Mouse (Mus musculus) myocyte (in vitro differentiated cells): Measurements from ENCODE around the gene Shroom1. TPM values are rescaled to one million over a fixed set of nuclear protein-coding genes. Genes with fewer than 3 reads are reported as not detected.

Experiments used
- H3K27me3 ChIP-seq: one replicate; pipeline ENCODE4 v1.6.1; 2011; ENCODE audit not compliant: control insufficient read depth, insufficient read depth, insufficient read length
- H3K36me3 ChIP-seq: one replicate; pipeline ENCODE4 v1.6.1; 2011; ENCODE audit not compliant: control insufficient read depth, insufficient read depth
- H3K4me2 ChIP-seq: one replicate; pipeline ENCODE4 v1.6.1; 2011; ENCODE audit warnings: low read depth, control low read depth
- H3K4me3 ChIP-seq: one replicate; pipeline ENCODE4 v1.5.1; 2011; ENCODE audit warnings: mild to moderate bottlenecking, control low read depth, moderate library complexity
- H3K79me2 ChIP-seq: one replicate; pipeline ENCODE4 v1.6.1; 2011; ENCODE audit not compliant: control insufficient read depth, insufficient read depth
- H3ac ChIP-seq: one replicate; pipeline ENCODE4 v1.6.1; 2011; ENCODE audit not compliant: control insufficient read depth, insufficient read length
- CEBPB ChIP-seq: IDR thresholded peaks from 2 replicates; pipeline ENCODE4 v1.6.1; 2011; ENCODE audit warnings: mild to moderate bottlenecking, moderate library complexity; ENCODE audit not compliant: poor library complexity, insufficient read depth, severe bottlenecking
- E2F4 ChIP-seq: IDR thresholded peaks from one replicate; pipeline ENCODE4 v1.6.1; 2011; ENCODE audit warnings: mild to moderate bottlenecking, control low read depth, moderate library complexity; ENCODE audit not compliant: insufficient read depth
- MAX ChIP-seq: IDR thresholded peaks from one replicate; pipeline ENCODE4 v1.6.1; 2011; ENCODE audit warnings: low read depth, mild to moderate bottlenecking, control low read depth
- MYOD1 ChIP-seq, 3 experiments: IDR thresholded peaks; one replicate each; pipeline ENCODE4 v1.6.1; 2011; ENCODE audit warnings: control low read depth in 2 of 3, low read depth in 2 of 3, mild to moderate bottlenecking in 2 of 3, moderate library complexity in 1 of 3; ENCODE audit not compliant: insufficient read length in 2 of 3, control insufficient read depth in 1 of 3
- MYOG ChIP-seq, 3 experiments: IDR thresholded peaks; one replicate each; pipeline ENCODE4 v1.6.1; 2011; ENCODE audit warnings: control low read depth in 2 of 3, low read depth in 2 of 3, mild to moderate bottlenecking in 2 of 3; ENCODE audit not compliant: insufficient read length in 2 of 3, control insufficient read depth in 1 of 3, insufficient read depth in 1 of 3
- POLR2A ChIP-seq: IDR thresholded peaks from one replicate; pipeline ENCODE4 v1.6.1; 2011; ENCODE audit warnings: low read depth, mild to moderate bottlenecking, control low read depth, moderate library complexity; ENCODE audit not compliant: insufficient read length
- POLR2AphosphoS2 ChIP-seq: IDR thresholded peaks from one replicate; pipeline ENCODE4 v1.6.1; 2011; ENCODE audit warnings: low read depth, control low read depth; ENCODE audit not compliant: insufficient read length
- REST ChIP-seq: IDR thresholded peaks from one replicate; pipeline ENCODE4 v1.6.1; 2011; ENCODE audit warnings: mild to moderate bottlenecking, control low read depth, moderate library complexity; ENCODE audit not compliant: insufficient read depth, insufficient read length
- SRF ChIP-seq: IDR thresholded peaks from one replicate; pipeline ENCODE4 v1.6.1; 2011; ENCODE audit warnings: low read depth; ENCODE audit not compliant: control insufficient read depth, insufficient read length
- TCF12 ChIP-seq: IDR thresholded peaks from one replicate; pipeline ENCODE4 v1.6.1; 2011; ENCODE audit warnings: mild to moderate bottlenecking, control low read depth; ENCODE audit not compliant: poor library complexity, insufficient read depth, severe bottlenecking
- TCF3 ChIP-seq: IDR thresholded peaks from one replicate; pipeline ENCODE4 v1.6.1; 2011; ENCODE audit warnings: low read depth, control low read depth; ENCODE audit not compliant: insufficient read length
- USF1 ChIP-seq: IDR thresholded peaks from one replicate; pipeline ENCODE4 v1.6.1; 2011; ENCODE audit warnings: low read depth, mild to moderate bottlenecking, control low read depth, moderate library complexity
- polyA plus RNA-seq: library from polyadenylated mRNA; unstranded; fragments of >200 nt; fragmentation: generic; extraction: Trizol; gene quantifications from one replicate; pipeline ENCODE4 v1.2.1, GENCODE M21; 2012; ENCODE audit warnings: missing spikeins

Shroom1 gene
- polyA plus RNA-seq, 1 experiment = 0.88 TPM

- Histone ChIP-seq H3K36me3 (no peaks in the 10 kb centered on the region), H3K4me3 (no peak overlapping the region), H3K27me3 (no peaks in the 10 kb centered on the region), H3K79me2 (no peaks in the 10 kb centered on the region), H3ac (no peak overlapping the region), H3K4me2 (no peak overlapping the region)
- TF ChIP-seq SRF = no peak
- TF ChIP-seq REST = no peak
- no peak for TF ChIP-seq TCF12
- no peak for TF ChIP-seq POLR2AphosphoS2
- TF ChIP-seq TCF3 = no peak
- TF ChIP-seq MYOD1 (IDR thresholded peaks at IDR 0.05; ENCODE audit: control insufficient read depth in 1 of 3, insufficient read length in 2 of 3, low read depth in 2 of 3) = no peak
- TF ChIP-seq USF1 = no peak
- no peak for TF ChIP-seq MAX
Measured at GRCm38 (mm10) chr11:53486351-53486750, 29.3 kb downstream of the Shroom1 start.

- TF ChIP-seq POLR2A = no peak
- no peak for TF ChIP-seq SRF
- TF ChIP-seq MAX = no peak
- no peak for TF ChIP-seq USF1
- no peak for TF ChIP-seq REST
- TF ChIP-seq MYOD1 (IDR thresholded peaks at IDR 0.05; ENCODE audit: control insufficient read depth in 1 of 3, insufficient read length in 2 of 3, low read depth in 2 of 3) = no peak
- TF ChIP-seq POLR2AphosphoS2 = no peak
- TF ChIP-seq CEBPB = no peak
- no peak overlapping the region for H3K4me3 ChIP-seq
- H3K79me2 ChIP-seq = no peaks in the 10 kb centered on the region
Measured at GRCm38 (mm10) chr11:53486822-53487594, 30.0 kb downstream of the Shroom1 start.

GRCm38 (mm10) chr11:53489007-53489406 lies 32.0 kb downstream of the Shroom1 start:
- Histone ChIP-seq H3K27me3 (no peaks in the 10 kb centered on the region), H3K4me3 (no peak overlapping the region), H3K4me2 (no peak overlapping the region), H3K36me3 (no peaks in the 10 kb centered on the region), H3K79me2 (no peaks in the 10 kb centered on the region), H3ac (no peak overlapping the region)
- TF ChIP-seq E2F4 = no peak
- TF ChIP-seq MYOG (IDR thresholded peaks at IDR 0.05; ENCODE audit: control insufficient read depth in 1 of 3, insufficient read depth in 1 of 3, insufficient read length in 2 of 3, low read depth in 2 of 3) = no peak
- TF ChIP-seq REST = no peak
- TF ChIP-seq TCF3 = no peak
- TF ChIP-seq POLR2AphosphoS2 = no peak
- no peak for TF ChIP-seq SRF
- TF ChIP-seq MAX = no peak
- no peak for TF ChIP-seq CEBPB
- no peak for TF ChIP-seq TCF12
- no peak for TF ChIP-seq POLR2A
- no peak for TF ChIP-seq MYOD1 (IDR thresholded peaks at IDR 0.05; ENCODE audit: control insufficient read depth in 1 of 3, insufficient read length in 2 of 3, low read depth in 2 of 3)
- no peak for TF ChIP-seq USF1

More at GRCm38 (mm10) chr11:53486822-53487594, 30.0 kb downstream of the Shroom1 start:
- H3K4me2 ChIP-seq = no peak overlapping the region
- no peaks in the 10 kb centered on the region for H3K36me3 ChIP-seq
- H3ac ChIP-seq = no peak overlapping the region
- H3K27me3 ChIP-seq = no peaks in the 10 kb centered on the region

GRCm38 (mm10) chr11:53489421-53489820 lies 32.4 kb downstream of the Shroom1 start:
- H3K36me3 ChIP-seq = no peaks in the 10 kb centered on the region

GRCm38 (mm10) chr11:53491954-53492401 lies 35.0 kb downstream of the Shroom1 start:
- H3K36me3 ChIP-seq = no peaks in the 10 kb centered on the region
- no peak overlapping the region for H3K4me2 ChIP-seq
- H3K79me2 ChIP-seq = no peaks in the 10 kb centered on the region
- no peaks in the 10 kb centered on the region for H3K27me3 ChIP-seq
- no peak overlapping the region for H3K4me3 ChIP-seq
- no peak overlapping the region for H3ac ChIP-seq
- no peak for TF ChIP-seq MYOD1 (IDR thresholded peaks at IDR 0.05; ENCODE audit: control insufficient read depth in 1 of 3, insufficient read length in 2 of 3, low read depth in 2 of 3)
- no peak for TF ChIP-seq REST
- TF ChIP-seq CEBPB = no peak
- no peak for TF ChIP-seq E2F4
- TF ChIP-seq POLR2A = no peak
- no peak for TF ChIP-seq TCF3
- TF ChIP-seq MAX = no peak
- no peak for TF ChIP-seq MYOG (IDR thresholded peaks at IDR 0.05; ENCODE audit: control insufficient read depth in 1 of 3, insufficient read depth in 1 of 3, insufficient read length in 2 of 3, low read depth in 2 of 3)
- no peak for TF ChIP-seq TCF12
- no peak for TF ChIP-seq POLR2AphosphoS2
- no peak for TF ChIP-seq SRF
- no peak for TF ChIP-seq USF1

More at GRCm38 (mm10) chr11:53489421-53489820, 32.4 kb downstream of the Shroom1 start:
- Histone ChIP-seq H3ac (no peak overlapping the region), H3K27me3 (no peaks in the 10 kb centered on the region), H3K79me2 (no peaks in the 10 kb centered on the region), H3K4me2 (no peak overlapping the region), H3K4me3 (no peak overlapping the region)
- no peak for TF ChIP-seq TCF12
- no peak for TF ChIP-seq POLR2A
- TF ChIP-seq USF1 = no peak
- no peak for TF ChIP-seq REST
- TF ChIP-seq TCF3 = no peak
- TF ChIP-seq MYOG (IDR thresholded peaks at IDR 0.05; ENCODE audit: control insufficient read depth in 1 of 3, insufficient read depth in 1 of 3, insufficient read length in 2 of 3, low read depth in 2 of 3) = no peak
- TF ChIP-seq CEBPB = no peak
- no peak for TF ChIP-seq SRF
- no peak for TF ChIP-seq MAX
- no peak for TF ChIP-seq MYOD1 (IDR thresholded peaks at IDR 0.05; ENCODE audit: control insufficient read depth in 1 of 3, insufficient read length in 2 of 3, low read depth in 2 of 3)
- no peak for TF ChIP-seq POLR2AphosphoS2
- no peak for TF ChIP-seq E2F4
